Mouse (Mus musculus) heart, postnatal 0 days (tissue): ENCODE results near the gene Fam126a. TPM values are rescaled to one million over a fixed set of nuclear protein-coding genes. Genes with fewer than 3 reads are reported as not detected.

Source experiments
- ATAC-seq: fragments of 200-750 bp; cut with Nextera tagmentation; 2 replicates; pipeline ENCODE4 v1.8.0; 2017; ENCODE audit warnings: low read depth, moderate number of reproducible peaks, moderate library complexity; ENCODE audit not compliant: insufficient read depth
- DNase-seq: peaks from one replicate; pipeline ENCODE4 v3.0.0-alpha.2; 2016; ENCODE audit warnings: low spot score
- H3K27ac ChIP-seq: fragments of 300-500 bp; sonication (generic); 2 replicates; pipeline ENCODE4 v1.5.1; 2014; ENCODE audit warnings: low read depth, mild to moderate bottlenecking
- H3K27me3 ChIP-seq: fragments of 300-500 bp; sonication (generic); 2 replicates; pipeline ENCODE4 v1.6.1; 2014; ENCODE audit warnings: low read length, mixed read lengths; ENCODE audit not compliant: control insufficient read depth, insufficient read depth
- H3K36me3 ChIP-seq: fragments of 300-500 bp; sonication (generic); replicated peaks from 2 replicates; pipeline ENCODE4 v1.6.1; 2014; ENCODE audit warnings: low read length, mixed read lengths; ENCODE audit not compliant: control insufficient read depth, insufficient read depth
- H3K4me1 ChIP-seq: fragments of 300-500 bp; sonication (generic); 2 replicates; pipeline ENCODE4 v1.6.1; 2014; ENCODE audit warnings: antibody characterized with exemption; ENCODE audit not compliant: control insufficient read depth, insufficient read depth
- H3K4me2 ChIP-seq: fragments of 300-500 bp; sonication (generic); 2 replicates; pipeline ENCODE4 v1.6.1; 2014; ENCODE audit warnings: low read depth, mild to moderate bottlenecking, low read length, moderate library complexity
- H3K4me3 ChIP-seq: fragments of 300-500 bp; sonication (generic); 2 replicates; pipeline ENCODE4 v1.5.1; 2014; ENCODE audit warnings: low read depth, low read length
- H3K9ac ChIP-seq: fragments of 300-500 bp; sonication (generic); replicated peaks from 2 replicates; pipeline ENCODE4 v1.6.1; 2014; ENCODE audit warnings: low read depth, low read length, mixed read lengths
- H3K9me3 ChIP-seq: fragments of 300-500 bp; sonication (generic); replicated peaks from 2 replicates; pipeline ENCODE4 v1.6.1; 2016; ENCODE audit warnings: low read length; ENCODE audit not compliant: control insufficient read depth
- CTCF ChIP-seq: IDR thresholded peaks from 2 replicates; pipeline ENCODE4 v1.5.1; 2016; ENCODE audit warnings: antibody characterized with exemption, control low read depth, low read depth
- EP300 ChIP-seq: IDR thresholded peaks from 2 replicates; pipeline ENCODE4 v1.6.1; 2016; ENCODE audit warnings: antibody characterized with exemption, low read depth
- WGBS: fragments of 180-500 bp; shearing (Covaris S2); extraction: QIAGEN DNeasy Blood & Tissue Kit; methylation state at CpG from one replicate; pipeline ENCODE4 v1.1.7; 2014; 5-methylcytosine and 5-hydroxymethylcytosine counted together
- polyA plus RNA-seq: library from polyadenylated mRNA; unstranded; fragments of >200 nt; fragmentation: Nextera tagmentation; extraction: Ambion mirVana; gene quantifications from 2 replicates; pipeline ENCODE4 v1.2.1, GENCODE M21; 2015
- total RNA-seq: library from RNA; depleted of rRNA; stranded (reverse); fragments of >200 nt; gene quantifications from 2 replicates; pipeline ENCODE4 v1.2.3, GENCODE M21; 2014; ENCODE audit warnings: low replicate concordance

Fam126a gene
- total and polyA plus RNA-seq, 2 experiments from 2014 or later: 27.7 to 37.3 TPM

GRCm38 (mm10) chr5:24054382-24054781, 23.9 kb upstream of the Fam126a start:
- peak overlapping the region; percentile 96 for H3K27ac ChIP-seq
- DNase-seq: no peak
- H3K27me3 ChIP-seq: no peaks in the 10 kb centered on the region
- 89% methylated on average over 3 of the region's 3 CpGs for WGBS
- no peak overlapping the region for H3K4me2 ChIP-seq
- H3K4me3 ChIP-seq: no peak overlapping the region
- H3K36me3 ChIP-seq: no peaks in the 10 kb centered on the region
- peak; percentile 17; the same call in 1 of the 2 replicates for TF ChIP-seq CTCF
- TF ChIP-seq EP300: no peak
- no peak for ATAC-seq
- no peak overlapping the region for H3K9ac ChIP-seq
- peaks cover 5% of the 10 kb centered on the region; the same call in 1 of the 2 replicates for H3K9me3 ChIP-seq
- peaks cover 15% of the 10 kb centered on the region; the same call in 1 of the 2 replicates for H3K4me1 ChIP-seq

GRCm38 (mm10) chr5:24053245-24054190, 23.0 kb upstream of the Fam126a start:
- WGBS: 11% methylated on average over 9 of the region's 9 CpGs
- Histone ChIP-seq H3K4me1 (peaks cover 24% of the 10 kb centered on the region), H3K4me2 (peak overlapping the region; percentile 33), H3K27me3 (no peaks in the 10 kb centered on the region), H3K9me3 (peaks cover 5% of the 10 kb centered on the region; the same call in 1 of the 2 replicates), H3K27ac (peak overlapping the region; percentile 96), H3K4me3 (no peak overlapping the region), H3K36me3 (no peaks in the 10 kb centered on the region), H3K9ac (no peak overlapping the region)
- DNase-seq (peak; percentile 95), ATAC-seq (peak; percentile 94)
- no peak for TF ChIP-seq CTCF
- TF ChIP-seq EP300: peak; percentile 73; the same call in 1 of the 2 replicates

- DNase-seq: no peak
- H3K36me3 ChIP-seq: no peaks in the 10 kb centered on the region
- ATAC-seq: no peak
- H3K9ac ChIP-seq: 0 out of 2 replicates have a peak overlapping the region, but pooled peaks have one; percentile 32
- H3K27ac ChIP-seq: peak overlapping the region; percentile 96
- TF ChIP-seq EP300: no peak
- TF ChIP-seq CTCF: no peak
- H3K27me3 ChIP-seq: no peaks in the 10 kb centered on the region
- 57% methylated on average over 16 of the region's 16 CpGs for WGBS
- peaks cover 37% of the 10 kb centered on the region for H3K4me1 ChIP-seq
- H3K4me2 ChIP-seq: no peak overlapping the region
- H3K4me3 ChIP-seq: no peak overlapping the region
- H3K9me3 ChIP-seq: peaks cover 5% of the 10 kb centered on the region; the same call in 1 of the 2 replicates
Observed at GRCm38 (mm10) chr5:24051755-24052675, 21.5 kb upstream of the Fam126a start.

- Histone ChIP-seq H3K9me3 (no peaks in the 10 kb centered on the region), H3K36me3 (no peaks in the 10 kb centered on the region), H3K4me2 (no peak overlapping the region), H3K4me3 (no peak overlapping the region), H3K27ac (peak overlapping the region; percentile 85), H3K4me1 (peaks cover 31% of the 10 kb centered on the region), H3K27me3 (no peaks in the 10 kb centered on the region), H3K9ac (no peak overlapping the region)
- TF ChIP-seq CTCF (no peak), EP300 (no peak)
- peak; percentile 34 for DNase-seq
- ATAC-seq: peak; percentile 31; the same call in 1 of the 2 replicates
- WGBS: 27% methylated on average over 1 of the region's 1 CpGs
Observed at GRCm38 (mm10) chr5:24047821-24048220, 17.3 kb upstream of the Fam126a start.

- H3K4me2 ChIP-seq: no peak overlapping the region
- no peak overlapping the region for H3K9ac ChIP-seq
- DNase-seq: no peak
- TF ChIP-seq EP300 (no peak), CTCF (no peak)
- no peaks in the 10 kb centered on the region for H3K9me3 ChIP-seq
- 84% methylated on average over 7 of the region's 7 CpGs for WGBS
- no peaks in the 10 kb centered on the region for H3K36me3 ChIP-seq
- no peaks in the 10 kb centered on the region for H3K27me3 ChIP-seq
- no peak for ATAC-seq
- H3K4me1 ChIP-seq: peaks cover 26% of the 10 kb centered on the region
- H3K27ac ChIP-seq: peak overlapping the region; percentile 85; the same call in 1 of the 2 replicates
- H3K4me3 ChIP-seq: no peak overlapping the region
Observed at GRCm38 (mm10) chr5:24047001-24047400, 16.5 kb upstream of the Fam126a start.
